Mouse (Mus musculus) kidney, embryonic 16.5 days (tissue): ENCODE results near the gene H2al2b. TPM values are rescaled to one million over a fixed set of nuclear protein-coding genes. Genes with fewer than 3 reads are reported as not detected.
"Not testable (repeated sequence)": the region's sequence is repeated elsewhere in the genome, so short reads cannot be mapped to it uniquely, and the experiment has no call there.

Source experiments
- ATAC-seq: fragments of 200-750 bp; cut with Nextera tagmentation; 2 replicates; pipeline ENCODE4 v1.8.0; 2017; ENCODE audit warnings: moderate TSS enrichment; ENCODE audit not compliant: low FRiP score, low TSS enrichment
- H3K27ac ChIP-seq: fragments of 300-500 bp; sonication (generic); 2 replicates; pipeline ENCODE4 v1.5.1; 2014; ENCODE audit warnings: low read length
- H3K27me3 ChIP-seq: fragments of 300-500 bp; sonication (generic); 2 replicates; pipeline ENCODE4 v1.6.1; 2014; ENCODE audit warnings: low read length, control low read depth, mixed read lengths; ENCODE audit not compliant: insufficient read depth
- H3K36me3 ChIP-seq: fragments of 300-500 bp; sonication (generic); 2 replicates; pipeline ENCODE4 v1.6.1; 2014; ENCODE audit warnings: low read length, control low read depth, mixed read lengths; ENCODE audit not compliant: insufficient read depth
- H3K4me1 ChIP-seq: fragments of 300-500 bp; sonication (generic); 2 replicates; pipeline ENCODE4 v1.6.1; 2014; ENCODE audit warnings: low read length, control low read depth, mixed read lengths; ENCODE audit not compliant: insufficient read depth
- H3K4me2 ChIP-seq: fragments of 300-500 bp; sonication (generic); replicated peaks from 2 replicates; pipeline ENCODE4 v1.6.1; 2014; ENCODE audit warnings: low read depth, low read length
- H3K4me3 ChIP-seq: fragments of 300-500 bp; sonication (generic); 2 replicates; pipeline ENCODE4 v1.5.1; 2014; ENCODE audit warnings: mild to moderate bottlenecking, low read length
- H3K9ac ChIP-seq: fragments of 300-500 bp; sonication (generic); replicated peaks from 2 replicates; pipeline ENCODE4 v1.6.1; 2014; ENCODE audit warnings: low read length
- H3K9me3 ChIP-seq: fragments of 300-500 bp; sonication (generic); 2 replicates; pipeline ENCODE4 v1.6.1; 2016; ENCODE audit warnings: low read length, control low read depth
- WGBS: fragments of 180-500 bp; shearing (Covaris S2); extraction: QIAGEN DNeasy Blood & Tissue Kit; methylation state at CpG from one replicate; pipeline ENCODE4 v1.1.7; 2014; 5-methylcytosine and 5-hydroxymethylcytosine counted together
- polyA plus RNA-seq: library from polyadenylated mRNA; unstranded; fragments of >200 nt; fragmentation: Nextera tagmentation; extraction: Ambion mirVana; gene quantifications from 2 replicates; pipeline ENCODE4 v1.2.1, GENCODE M21; 2015

Gene H2al2b
- polyA plus RNA-seq = not detected in 2 replicates

DNA sequence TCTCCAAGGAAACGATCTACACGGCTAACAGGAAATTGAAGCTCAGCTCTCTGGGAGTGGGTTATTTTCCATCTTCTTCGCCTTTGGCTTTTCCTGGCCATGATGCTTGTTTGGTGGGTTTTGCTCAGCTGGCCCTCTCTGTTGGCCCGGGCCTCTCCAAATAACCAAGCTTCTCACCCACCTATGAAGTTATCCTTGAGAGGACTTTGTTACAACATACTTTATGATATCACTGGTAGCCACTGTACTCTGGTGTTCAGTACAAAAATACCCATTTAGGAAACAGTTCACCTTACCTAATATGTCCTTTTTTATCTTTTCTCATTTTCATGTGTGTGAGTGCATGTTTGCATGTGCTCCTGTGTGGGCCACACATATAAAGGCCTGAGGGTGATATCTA lies at the start of gene H2al2b:
Gene H2al2b (minus strand): TSS at position 101 of the 400 bp plus-strand sequence.
- whole genome bisulfite sequencing = no CpG with 5 or more reads among the region's 4 CpGs
- H3K4me1 ChIP-seq, H3K4me2 ChIP-seq, H3K9me3 ChIP-seq, H3K27me3 ChIP-seq, H3K36me3 ChIP-seq, H3K4me3 ChIP-seq, ATAC-seq, H3K9ac ChIP-seq, H3K27ac ChIP-seq: not testable (repeated sequence)

Other genes with a start within 250 kb of the H2al2b start
- gene H2al2c, start 121.6 kb downstream of the H2al2b start, polyA plus RNA-seq = not detected in 2 replicates
- not detected in 2 replicates for gene Sry, start 57.0 kb downstream of the H2al2b start, polyA plus RNA-seq
- not detected in 2 replicates for gene Gm4064, start 75.5 kb upstream of the H2al2b start, polyA plus RNA-seq
- gene Rbmy, start 110.0 kb upstream of the H2al2b start, polyA plus RNA-seq = not detected in 2 replicates
- gene Gm10256, start 110.0 kb upstream of the H2al2b start, polyA plus RNA-seq = not detected in 2 replicates
- 0.21 TPM in 1 of 2 replicates, not detected in the other for gene Gm10352, start 180.3 kb upstream of the H2al2b start, polyA plus RNA-seq
- gene Gm29289, start 211.9 kb upstream of the H2al2b start, polyA plus RNA-seq = not detected in 2 replicates